Mouse (Mus musculus): ENCODE results near the gene Tmem11.

- TF ChIP-seq CTCF (IDR thresholded peaks at IDR 0.05; ENCODE audit: low read depth, low read length) (no peak), POLR2A (IDR thresholded peaks at IDR 0.05; ENCODE audit: extremely low read depth, insufficient read depth, low read length) (no peak)
These were observed 55.3 kb downstream of the Tmem11 start for GRCm38 (mm10) chr11:60823771-60824170.

All from liver, adult 2 months (tissue).